Mouse (Mus musculus) skeletal muscle tissue, adult 2 months (tissue): Measurements from ENCODE around the gene Zfp109.
A peak's percentile ranks its signal among the peaks of the same experiment; 100 is the strongest.
"Not testable (repeated sequence)": the region's sequence is repeated elsewhere in the genome, so short reads cannot be mapped to it uniquely, and the experiment has no call there.

Experiments
- DNase-seq: peaks from one replicate; pipeline ENCODE4 v3.0.0-alpha.2; 2012; ENCODE audit warnings: low read depth, low spot score

Zfp109 gene

GRCm38 (mm10) chr7:24237040-24237791 lies at the start of gene Zfp109:
TSS of gene Zfp109 (minus strand) at chr7:24237560.
- DNase-seq, result peak; percentile 19

GRCm38 (mm10) chr7:24286916-24287315 lies 49.6 kb upstream of the Zfp109 start:
- no peak for DNase-seq

GRCm38 (mm10) chr7:24286090-24286489 lies 48.7 kb upstream of the Zfp109 start:
- no peak for DNase-seq

GRCm38 (mm10) chr7:24280858-24281145 lies 43.4 kb upstream of the Zfp109 start:
- no peak for DNase-seq

- no peak for DNase-seq
Observed at GRCm38 (mm10) chr7:24280031-24280857, 42.9 kb upstream of the Zfp109 start.

- DNase-seq, result not testable (repeated sequence)
Observed at GRCm38 (mm10) chr7:24278771-24279170, 41.4 kb upstream of the Zfp109 start.

GRCm38 (mm10) chr7:24274456-24274855 lies 37.1 kb upstream of the Zfp109 start:
- DNase-seq, result no peak

GRCm38 (mm10) chr7:24271191-24271590 lies 33.8 kb upstream of the Zfp109 start:
- DNase-seq, result no peak

GRCm38 (mm10) chr7:24270288-24270672 lies 32.9 kb upstream of the Zfp109 start, which contains the start of gene Zfp93:
TSS of gene Zfp93 (plus strand) at chr7:24270420.
- peak; percentile 76 for DNase-seq

GRCm38 (mm10) chr7:24269667-24270287 lies 32.4 kb upstream of the Zfp109 start:
- DNase-seq, result peak; percentile 4

GRCm38 (mm10) chr7:24269256-24269655 lies 31.9 kb upstream of the Zfp109 start:
- DNase-seq, result no peak

- no peak for DNase-seq
Observed at GRCm38 (mm10) chr7:24268176-24269155, 31.1 kb upstream of the Zfp109 start.

GRCm38 (mm10) chr7:24260000-24260312 lies 22.6 kb upstream of the Zfp109 start:
- DNase-seq, result no peak

- DNase-seq, result no peak
Observed at GRCm38 (mm10) chr7:24259306-24259999, 22.1 kb upstream of the Zfp109 start.

- DNase-seq, result peak; percentile 79
Observed at GRCm38 (mm10) chr7:24254633-24255474, 17.5 kb upstream of the Zfp109 start, which contains the start of gene Zfp108. TSS of gene Zfp108 (plus strand) at chr7:24254794.

GRCm38 (mm10) chr7:24253779-24254615 lies 16.6 kb upstream of the Zfp109 start:
- no peak for DNase-seq

- no peak for DNase-seq
Observed at GRCm38 (mm10) chr7:24211343-24211742, 26.0 kb downstream of the Zfp109 start, which contains the start of gene Zfp111. TSS of gene Zfp111 (minus strand) at chr7:24211443.

- no peak for DNase-seq
Observed at GRCm38 (mm10) chr7:24210296-24210695, 27.1 kb downstream of the Zfp109 start.
